Mouse (Mus musculus) liver, adult (tissue): ENCODE data around the gene Igf1r.

Experiments used
- GATA4 ChIP-seq: IDR thresholded peaks from 2 replicates; pipeline ENCODE4 v1.6.1; 2014; ENCODE audit warnings: mild to moderate bottlenecking, low read length; ENCODE audit not compliant: insufficient replicate concordance

Gene Igf1r

DNA sequence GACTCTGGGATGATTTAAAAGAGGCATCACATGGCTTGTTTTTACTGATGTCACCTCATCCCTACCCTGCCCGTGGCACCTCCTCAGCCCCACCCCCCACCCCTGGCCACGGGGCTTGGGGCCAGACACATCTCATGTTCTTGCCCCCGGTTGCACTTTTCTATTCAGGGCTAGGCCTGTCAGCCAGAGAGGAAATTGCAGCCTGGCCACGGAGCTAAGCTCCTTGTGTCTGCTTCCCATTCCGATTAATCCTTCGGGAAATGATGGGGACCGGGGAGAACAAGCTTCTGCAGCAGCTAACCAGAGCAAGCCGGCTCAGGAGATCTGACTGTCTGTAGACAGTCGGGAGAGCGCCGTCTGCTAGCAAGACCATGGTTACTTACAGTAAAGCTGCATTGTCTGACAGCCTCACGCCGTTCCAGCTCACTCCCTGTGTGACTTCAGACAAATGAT lies 270.8 kb downstream of the Igf1r start:
- TF ChIP-seq GATA4: no peak

DNA sequence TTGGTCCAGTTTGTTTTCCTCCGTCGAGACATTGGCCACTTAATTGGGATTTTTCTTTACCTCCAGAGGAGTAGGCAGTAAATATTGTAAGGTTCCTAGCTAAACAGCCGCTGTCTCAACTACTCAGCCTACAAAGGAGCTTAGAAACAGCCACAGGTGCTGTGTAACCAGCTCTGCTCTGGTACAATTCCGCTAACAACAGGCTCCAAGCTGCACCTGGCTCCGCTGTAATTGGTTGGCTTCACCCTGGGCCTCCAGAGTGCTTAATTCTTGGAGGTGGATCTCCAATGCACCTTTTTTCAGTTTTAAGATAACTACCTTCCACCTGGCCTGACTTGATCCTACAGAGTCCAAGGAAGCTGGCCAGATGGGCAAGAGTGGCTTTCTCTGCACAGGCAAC lies 271.4 kb downstream of the Igf1r start:
- TF ChIP-seq GATA4: no peak

DNA sequence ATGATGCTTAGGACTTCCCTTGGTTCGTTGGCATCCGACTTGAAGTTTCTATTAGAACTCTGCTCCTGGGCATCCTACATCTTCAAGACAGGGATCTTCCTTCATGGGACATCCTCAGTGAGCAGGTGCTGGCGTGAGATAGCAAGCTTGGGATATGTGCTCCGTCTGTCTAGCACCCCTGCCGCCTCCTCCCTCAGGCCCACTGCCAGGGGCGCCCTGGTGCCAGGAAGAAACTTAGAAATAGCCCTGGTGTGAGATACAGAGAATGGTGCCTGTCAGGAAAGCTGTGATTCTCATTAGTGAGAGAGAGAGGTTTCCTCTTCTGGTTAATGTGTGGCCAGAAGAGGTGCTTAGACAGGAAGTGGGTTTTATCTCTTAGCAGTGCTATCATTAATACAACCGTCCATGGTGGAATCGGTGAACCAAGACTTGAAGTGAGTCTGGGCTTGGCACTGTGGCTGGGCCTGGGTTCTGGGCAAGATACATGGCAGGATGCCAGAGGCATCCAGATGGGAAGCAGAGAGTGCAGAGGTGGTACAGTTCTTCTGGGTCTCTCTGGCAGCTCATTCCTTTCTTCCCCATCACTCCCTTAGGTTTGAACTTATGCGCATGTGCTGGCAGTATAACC lies 272.9 kb downstream of the Igf1r start:
- TF ChIP-seq GATA4: no peak

DNA sequence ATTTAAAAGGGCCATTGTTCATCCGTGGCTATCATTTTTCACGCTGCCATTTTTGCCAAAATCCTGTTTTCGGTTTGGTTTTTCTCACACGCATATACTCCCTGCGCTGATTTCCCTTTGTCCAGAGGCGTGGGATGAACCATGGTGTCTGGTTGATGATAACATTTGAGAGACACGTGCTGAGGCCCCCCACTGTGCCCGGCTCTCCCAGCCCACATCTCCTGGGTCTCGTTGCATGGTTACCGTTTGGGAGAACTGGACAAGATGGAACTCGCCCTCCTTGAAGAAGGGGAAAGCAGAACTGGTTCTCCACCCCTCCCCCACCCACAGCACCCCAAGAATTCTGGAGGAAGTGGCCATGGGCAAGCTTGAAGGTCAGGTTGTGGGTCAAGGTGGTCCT lies 274.4 kb downstream of the Igf1r start:
- no peak for TF ChIP-seq GATA4

DNA sequence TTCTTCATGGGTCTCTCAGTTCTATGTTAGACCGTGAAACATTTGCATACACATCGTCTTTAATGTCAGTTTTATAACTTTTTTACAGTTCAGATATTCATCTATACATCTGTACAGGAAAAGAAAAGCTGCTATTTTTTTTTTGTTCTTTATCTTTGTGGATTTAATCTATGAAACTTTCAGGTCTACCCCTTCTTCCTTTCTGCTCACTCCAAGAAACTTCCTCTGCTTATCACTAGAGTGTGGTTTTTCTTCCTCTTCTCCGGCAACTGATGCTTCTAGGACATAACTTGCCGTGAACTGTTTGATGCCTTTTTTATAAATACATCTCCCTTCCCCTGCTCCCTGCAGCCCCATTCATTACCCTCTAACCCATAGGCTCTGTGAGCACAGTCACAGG lies 275.0 kb downstream of the Igf1r start:
- TF ChIP-seq GATA4: no peak

DNA sequence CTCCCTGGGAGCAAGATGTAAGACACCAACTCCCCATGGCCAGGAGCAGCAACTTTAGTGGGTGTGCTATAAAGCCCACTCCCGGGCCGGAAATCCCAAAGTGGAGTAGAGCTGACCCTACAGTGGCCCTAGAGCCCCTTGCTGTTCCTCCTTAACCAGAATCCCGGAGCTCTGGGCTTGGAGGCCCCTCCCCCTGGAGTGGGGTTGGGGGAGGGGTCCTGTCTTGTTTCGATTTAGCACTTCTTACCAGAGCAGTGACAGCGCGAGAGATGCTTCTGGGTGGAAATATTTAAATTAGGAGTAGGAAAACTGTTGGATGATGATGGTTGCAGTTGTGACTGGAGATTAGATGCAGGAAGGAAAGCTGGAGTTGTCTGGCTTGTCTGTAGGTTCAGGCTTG lies 275.9 kb downstream of the Igf1r start:
- TF ChIP-seq GATA4: no peak

DNA sequence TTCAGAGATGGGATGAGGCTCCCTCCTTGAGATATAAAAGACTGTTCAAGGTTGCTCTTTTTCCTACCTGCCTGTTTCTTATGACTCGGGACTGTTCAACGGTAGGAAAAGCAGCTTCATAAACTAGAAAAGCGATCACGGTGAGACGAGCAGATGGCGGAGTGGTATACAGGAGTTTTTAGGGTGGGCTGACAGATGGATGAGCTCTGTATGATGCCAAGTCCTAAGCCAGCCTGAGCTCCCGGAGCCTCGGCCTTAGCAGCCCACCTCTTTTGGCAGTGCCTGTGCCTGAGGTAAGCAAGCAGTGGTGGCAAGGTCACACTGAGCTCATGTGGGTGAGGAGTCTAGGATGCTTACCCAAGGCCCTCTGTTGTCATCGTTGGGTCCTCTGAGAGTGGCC lies 278.2 kb downstream of the Igf1r start:
- TF ChIP-seq GATA4: no peak

DNA sequence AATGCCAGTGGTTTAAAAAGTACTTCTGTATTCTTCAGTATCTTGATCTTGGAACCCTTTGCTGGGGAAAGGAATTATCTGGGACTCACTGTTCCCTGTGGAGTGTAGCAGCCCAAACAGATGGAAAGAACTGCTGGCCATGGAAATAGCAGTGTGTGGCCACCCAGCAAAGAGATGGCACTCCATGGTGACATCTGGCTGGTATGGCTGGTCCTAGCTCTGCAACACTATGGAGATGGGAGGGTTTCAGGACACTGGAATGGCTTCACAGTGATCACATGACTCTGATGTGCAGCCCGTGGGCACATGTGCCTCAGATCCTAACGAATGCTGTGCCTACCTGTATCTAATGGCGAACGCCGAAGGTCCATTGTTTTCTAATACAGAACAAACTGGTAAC lies 279.9 kb downstream of the Igf1r start:
- TF ChIP-seq GATA4: no peak

DNA sequence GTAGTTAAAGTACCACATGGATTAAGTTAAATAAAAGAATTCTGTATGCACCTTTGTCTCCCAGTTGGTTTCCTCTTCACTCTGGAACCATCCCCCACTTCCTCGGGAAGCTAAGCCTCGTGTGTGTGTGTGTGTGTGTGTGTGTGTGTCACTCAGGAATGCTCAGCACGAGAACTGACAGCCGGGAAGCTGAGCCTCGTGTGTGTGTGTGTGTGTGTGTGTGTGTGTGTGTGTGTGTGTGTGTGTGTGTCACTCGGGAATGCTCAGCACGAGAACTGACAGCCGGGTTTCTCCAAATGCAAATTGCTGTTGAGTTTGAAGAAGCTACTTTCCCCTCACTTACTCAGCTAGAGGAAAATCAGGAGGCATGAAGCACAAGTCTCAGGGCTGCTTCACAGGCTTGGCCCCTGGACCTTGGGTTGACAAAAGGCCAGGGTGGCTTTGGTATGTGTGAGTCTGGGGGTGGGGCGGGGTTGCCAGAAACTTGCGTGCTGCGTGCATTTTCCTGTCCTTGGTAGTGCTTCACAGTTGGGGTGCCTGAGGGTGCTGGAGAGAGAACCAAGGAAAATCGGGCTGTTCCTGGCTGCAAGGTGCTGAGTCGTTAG lies 281.1 kb downstream of the Igf1r start:
- TF ChIP-seq GATA4: no peak

DNA sequence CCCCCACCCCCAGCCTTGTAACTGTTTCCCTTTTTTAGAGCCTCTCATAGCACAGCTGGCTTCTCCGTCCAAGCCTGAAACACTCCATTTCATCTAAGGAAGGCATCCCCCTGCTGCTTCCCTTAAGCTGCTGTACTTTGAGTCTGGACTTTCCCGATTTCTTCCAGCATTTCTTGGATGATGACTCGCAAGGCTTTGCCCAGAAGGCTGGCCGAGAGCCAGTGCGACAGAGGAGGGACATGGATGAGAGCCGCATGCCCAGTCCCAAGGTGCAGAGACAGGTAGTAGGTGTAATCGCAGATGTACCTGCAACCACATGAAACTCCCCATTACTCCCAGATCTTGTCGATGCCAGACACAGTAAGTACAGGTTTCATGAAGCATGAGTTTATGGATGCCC lies 284.2 kb downstream of the Igf1r start:
- TF ChIP-seq GATA4: no peak

DNA sequence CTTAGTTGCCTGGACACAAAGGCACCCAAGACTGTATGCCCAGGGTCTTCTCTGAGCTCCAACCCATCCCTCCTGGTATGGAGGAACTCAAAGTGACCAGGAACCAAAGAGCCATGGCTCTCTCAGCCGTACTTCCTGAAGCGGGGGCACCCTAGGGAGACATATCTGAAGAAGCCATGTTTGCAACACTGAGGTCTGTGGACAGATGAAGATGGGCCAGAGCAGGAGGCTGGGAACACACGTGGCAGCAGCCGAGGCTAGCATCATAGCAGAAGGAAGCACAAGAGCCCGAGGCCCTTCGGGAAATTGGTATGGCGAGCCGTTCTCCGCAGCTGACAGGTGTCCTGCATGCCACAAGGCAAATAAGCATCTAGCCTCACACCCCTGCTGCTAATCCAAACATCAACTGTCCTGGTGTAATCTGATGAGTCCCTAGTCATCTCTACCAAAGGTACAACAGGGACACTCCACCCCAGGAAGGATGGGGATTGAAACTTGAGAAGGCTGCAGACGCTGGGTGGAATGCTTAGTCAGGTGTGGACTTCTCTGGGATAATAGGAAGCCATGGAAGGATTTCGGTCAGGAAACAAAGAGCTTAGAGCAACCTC lies 286.7 kb downstream of the Igf1r start:
- no peak for TF ChIP-seq GATA4

DNA sequence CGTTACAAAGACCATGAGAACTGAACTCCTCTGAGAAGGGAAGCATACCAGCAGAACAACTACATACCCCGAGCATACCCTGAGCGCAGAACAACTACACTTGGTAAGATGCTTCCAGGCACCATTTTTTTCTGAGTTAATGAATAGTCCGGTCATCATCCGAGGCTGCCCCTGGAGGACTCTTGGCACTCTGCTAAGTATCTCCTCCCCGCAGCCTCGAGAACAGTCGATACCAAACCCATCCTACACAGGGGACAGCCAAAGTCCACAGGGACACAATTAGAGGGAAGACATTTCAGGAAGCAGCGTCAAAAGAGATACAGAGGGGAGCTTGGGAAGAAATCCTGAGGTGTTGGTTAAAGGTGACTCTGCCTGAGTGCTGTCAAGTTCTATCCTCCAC lies 288.6 kb downstream of the Igf1r start:
- no peak for TF ChIP-seq GATA4

DNA sequence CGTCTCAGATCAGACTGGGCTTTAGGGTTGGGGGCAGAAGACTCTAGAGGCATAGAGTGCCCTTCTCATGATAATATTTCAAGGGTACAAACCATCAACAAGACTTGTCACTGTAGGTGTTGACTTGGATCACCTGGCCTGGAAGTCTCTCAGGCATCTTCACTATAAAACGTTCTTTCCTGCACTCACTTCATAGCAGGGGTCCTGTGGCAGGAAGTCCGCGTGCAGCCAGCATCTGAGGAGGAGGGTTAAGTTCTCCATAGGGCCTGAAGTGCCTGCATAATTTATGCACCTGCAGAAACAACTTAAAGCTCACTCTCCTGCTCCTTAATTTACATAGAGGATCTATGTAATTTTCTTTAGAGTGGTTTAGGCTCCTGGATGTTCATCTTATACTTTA lies 293.1 kb downstream of the Igf1r start:
- TF ChIP-seq GATA4: no peak

DNA sequence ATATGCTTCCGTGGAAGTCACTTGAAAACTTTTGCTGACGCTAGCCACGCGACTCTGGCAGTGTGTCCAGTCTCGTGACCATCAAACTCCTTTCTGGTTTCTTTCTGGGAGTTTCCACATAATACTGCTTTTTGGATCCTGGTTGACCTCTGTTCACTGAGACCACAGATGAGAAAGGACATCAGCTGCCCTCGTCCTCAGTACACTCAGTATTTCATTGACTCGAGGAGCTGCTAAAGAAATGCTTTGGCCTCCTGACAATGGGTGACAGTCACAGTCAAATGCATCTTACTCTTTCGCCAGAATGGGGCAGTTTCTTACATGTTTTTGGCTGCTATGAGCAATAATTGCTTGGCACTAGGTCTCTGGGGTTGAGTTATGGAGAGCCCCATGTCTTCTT lies 293.6 kb downstream of the Igf1r start:
- TF ChIP-seq GATA4: no peak

DNA sequence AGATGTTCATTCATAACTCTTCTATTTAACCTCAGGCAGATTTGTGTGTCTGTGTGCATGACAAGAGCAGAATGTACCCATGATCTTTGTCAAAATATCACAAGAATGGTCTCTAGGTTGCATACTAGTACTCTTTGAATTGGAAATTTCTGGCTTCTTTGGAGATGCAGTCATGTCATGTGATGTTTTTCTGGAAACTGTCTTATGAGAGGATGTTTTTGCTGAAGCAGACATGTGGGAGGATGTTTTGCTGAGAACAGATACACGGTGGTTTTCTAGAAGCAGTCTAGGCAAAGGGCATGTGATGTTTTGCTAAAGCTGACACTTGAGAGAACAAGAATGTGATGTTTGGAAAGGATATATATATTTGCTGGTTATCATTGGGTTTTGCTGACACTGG lies 297.8 kb downstream of the Igf1r start:
- TF ChIP-seq GATA4: no peak

DNA sequence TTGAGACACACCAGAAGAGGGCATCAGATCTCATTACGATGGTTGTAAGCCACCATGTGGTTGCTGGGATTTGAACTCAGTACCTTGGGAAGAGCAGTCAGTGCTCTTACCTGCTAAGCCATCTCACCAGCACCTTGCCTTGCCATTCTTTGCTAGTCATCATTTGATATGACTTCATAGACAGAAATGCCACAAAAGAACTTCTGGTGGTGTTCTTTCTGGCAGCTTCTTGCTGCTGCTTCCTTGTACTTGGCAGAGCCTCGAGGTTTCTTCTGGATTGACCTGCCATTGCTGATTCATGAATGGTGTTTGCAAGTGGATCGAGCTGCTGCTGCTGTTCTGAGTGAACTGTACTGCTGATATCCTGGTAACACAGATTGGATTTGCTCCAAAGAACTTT lies 298.3 kb downstream of the Igf1r start:
- TF ChIP-seq GATA4: no peak

DNA sequence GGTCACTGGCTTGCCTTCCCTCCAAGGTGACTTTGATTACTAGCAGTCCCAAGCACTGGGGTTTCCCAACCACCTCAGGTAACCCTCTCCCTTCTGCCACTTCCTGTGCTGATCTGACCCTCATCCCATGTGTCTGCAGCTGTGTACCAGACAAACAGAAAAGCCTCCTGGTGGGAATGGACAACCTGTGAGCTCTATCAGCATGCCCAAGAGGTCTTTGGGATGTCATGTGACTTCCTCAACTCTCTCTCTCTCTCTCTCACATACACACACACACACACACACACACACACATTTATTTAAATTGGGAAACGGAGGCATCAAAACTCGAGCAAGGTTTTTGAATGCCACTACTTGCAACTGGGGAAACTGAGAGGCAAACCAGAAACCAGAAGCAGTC lies 305.1 kb downstream of the Igf1r start:
- TF ChIP-seq GATA4: no peak

DNA sequence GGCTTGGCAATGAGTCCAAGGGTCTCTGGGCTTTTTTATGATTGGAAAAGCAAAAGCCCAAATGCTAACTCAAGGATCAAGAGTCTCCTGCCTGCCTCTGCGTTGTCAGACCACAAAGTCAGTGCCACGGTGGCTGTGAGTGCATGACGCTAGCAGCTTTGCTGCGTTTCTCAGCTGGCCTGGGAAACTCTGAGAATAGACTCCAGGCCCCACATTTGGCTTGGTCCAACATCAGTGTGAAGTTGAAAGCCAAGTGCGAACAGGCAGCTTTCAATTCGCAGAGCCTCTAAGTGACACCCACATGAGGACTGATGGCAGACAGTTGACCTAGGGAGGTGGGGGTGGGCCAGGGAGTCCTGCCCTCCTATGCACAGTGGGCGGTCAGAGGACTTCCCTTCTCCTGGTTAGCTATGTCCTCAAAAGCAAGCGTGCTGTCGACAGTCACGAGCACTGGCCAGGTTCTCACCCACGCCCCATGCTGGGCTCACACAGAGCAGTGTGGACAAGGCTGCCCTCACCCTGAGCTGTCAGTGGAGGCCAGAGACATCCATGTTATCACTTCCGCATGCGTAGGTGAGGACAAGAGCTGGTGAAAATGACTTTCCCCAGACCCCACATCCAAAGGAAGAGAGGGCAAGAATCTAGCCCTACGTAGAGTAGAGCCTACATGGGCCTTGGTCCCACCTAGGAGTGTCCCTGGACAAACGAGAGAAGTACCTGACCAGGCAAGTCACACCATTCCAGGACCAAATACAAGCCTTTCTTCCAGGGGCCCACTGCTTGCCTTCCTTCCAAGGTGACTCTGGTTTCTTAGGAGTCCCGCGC lies 305.9 kb downstream of the Igf1r start:
- no peak for TF ChIP-seq GATA4
